Mouse (Mus musculus) lung, embryonic 15.5 days (tissue): ENCODE measurements around the gene Kbtbd4. TPM values are rescaled to one million over a fixed set of nuclear protein-coding genes. Genes with fewer than 3 reads are reported as not detected.
A peak's percentile ranks its signal among the peaks of the same experiment; 100 is the strongest.

Experiments
- ATAC-seq: fragments of 200-750 bp; cut with Nextera tagmentation; 2 replicates; pipeline ENCODE4 v1.8.0; 2017; ENCODE audit warnings: moderate number of reproducible peaks, borderline replicate concordance; ENCODE audit not compliant: low FRiP score, low TSS enrichment; ENCODE audit errors: extremely low read depth
- H3K27ac ChIP-seq: fragments of 300-500 bp; sonication (generic); 2 replicates; pipeline ENCODE4 v1.5.1; 2015; ENCODE audit warnings: moderate library complexity, mild to moderate bottlenecking, inconsistent platforms
- H3K27me3 ChIP-seq: fragments of 300-500 bp; sonication (generic); 2 replicates; pipeline ENCODE4 v1.6.1; 2015; ENCODE audit warnings: inconsistent platforms
- H3K36me3 ChIP-seq: fragments of 300-500 bp; sonication (generic); 2 replicates; pipeline ENCODE4 v1.6.1; 2015; ENCODE audit warnings: inconsistent platforms
- H3K4me1 ChIP-seq: fragments of 300-500 bp; sonication (generic); 2 replicates; pipeline ENCODE4 v1.6.1; 2015; ENCODE audit warnings: inconsistent platforms
- H3K4me2 ChIP-seq: fragments of 300-500 bp; sonication (generic); 2 replicates; pipeline ENCODE4 v1.6.1; 2015; ENCODE audit warnings: inconsistent platforms, mild to moderate bottlenecking, moderate library complexity
- H3K4me3 ChIP-seq: fragments of 300-500 bp; sonication (generic); 2 replicates; pipeline ENCODE4 v1.5.1; 2015; ENCODE audit warnings: mild to moderate bottlenecking, inconsistent platforms
- H3K9ac ChIP-seq: fragments of 300-500 bp; sonication (generic); 2 replicates; pipeline ENCODE4 v1.6.1; 2015; ENCODE audit warnings: inconsistent platforms
- H3K9me3 ChIP-seq: fragments of 300-500 bp; sonication (generic); 2 replicates; pipeline ENCODE4 v1.6.1; 2016; ENCODE audit warnings: inconsistent platforms
- WGBS: fragments of 180-500 bp; shearing (Covaris S2); methylation state at CpG from one replicate; pipeline ENCODE4 v1.1.7; 2015; 5-methylcytosine and 5-hydroxymethylcytosine counted together
- polyA plus RNA-seq: library from polyadenylated mRNA; unstranded; fragments of >200 nt; fragmentation: Nextera tagmentation; extraction: Ambion mirVana; gene quantifications from 2 replicates; pipeline ENCODE4 v1.2.1, GENCODE M21; 2015

Gene Kbtbd4
- polyA plus RNA-seq, 1 experiment from 2014 or later: 36.8 TPM

DNA sequence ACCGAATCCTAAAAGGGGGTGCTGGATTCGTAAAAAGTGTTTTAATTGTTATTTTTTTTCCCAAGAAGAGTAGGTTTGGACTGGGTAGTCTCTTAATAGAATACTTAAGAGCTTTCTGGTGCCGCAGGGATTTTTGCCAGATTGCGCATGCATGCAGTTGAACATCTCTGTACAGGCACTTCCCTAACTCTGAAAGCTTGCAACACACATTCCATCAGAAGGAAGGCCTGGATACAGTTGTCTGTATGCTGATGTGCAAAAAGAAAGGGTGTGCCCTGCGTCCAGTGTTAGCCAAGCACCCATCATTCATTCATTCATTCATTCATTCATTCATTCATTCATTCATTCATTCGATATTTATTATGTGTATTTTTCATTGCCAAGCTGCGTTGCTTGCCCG, 35.2 kb downstream of the Kbtbd4 start:
- Histone ChIP-seq H3K36me3 (no peaks in the 10 kb centered on the region), H3K27ac (peak overlapping the region; percentile 95), H3K4me1 (peaks cover 19% of the 10 kb centered on the region), H3K4me2 (peak overlapping the region; percentile 57), H3K4me3 (peak overlapping the region; percentile 83), H3K9me3 (no peaks in the 10 kb centered on the region), H3K9ac (peak overlapping the region; percentile 87), H3K27me3 (no peaks in the 10 kb centered on the region)
- 40% methylated on average over 8 of the region's 8 CpGs for WGBS
- peak; percentile 44; the same call in 1 of the 2 replicates for ATAC-seq

DNA sequence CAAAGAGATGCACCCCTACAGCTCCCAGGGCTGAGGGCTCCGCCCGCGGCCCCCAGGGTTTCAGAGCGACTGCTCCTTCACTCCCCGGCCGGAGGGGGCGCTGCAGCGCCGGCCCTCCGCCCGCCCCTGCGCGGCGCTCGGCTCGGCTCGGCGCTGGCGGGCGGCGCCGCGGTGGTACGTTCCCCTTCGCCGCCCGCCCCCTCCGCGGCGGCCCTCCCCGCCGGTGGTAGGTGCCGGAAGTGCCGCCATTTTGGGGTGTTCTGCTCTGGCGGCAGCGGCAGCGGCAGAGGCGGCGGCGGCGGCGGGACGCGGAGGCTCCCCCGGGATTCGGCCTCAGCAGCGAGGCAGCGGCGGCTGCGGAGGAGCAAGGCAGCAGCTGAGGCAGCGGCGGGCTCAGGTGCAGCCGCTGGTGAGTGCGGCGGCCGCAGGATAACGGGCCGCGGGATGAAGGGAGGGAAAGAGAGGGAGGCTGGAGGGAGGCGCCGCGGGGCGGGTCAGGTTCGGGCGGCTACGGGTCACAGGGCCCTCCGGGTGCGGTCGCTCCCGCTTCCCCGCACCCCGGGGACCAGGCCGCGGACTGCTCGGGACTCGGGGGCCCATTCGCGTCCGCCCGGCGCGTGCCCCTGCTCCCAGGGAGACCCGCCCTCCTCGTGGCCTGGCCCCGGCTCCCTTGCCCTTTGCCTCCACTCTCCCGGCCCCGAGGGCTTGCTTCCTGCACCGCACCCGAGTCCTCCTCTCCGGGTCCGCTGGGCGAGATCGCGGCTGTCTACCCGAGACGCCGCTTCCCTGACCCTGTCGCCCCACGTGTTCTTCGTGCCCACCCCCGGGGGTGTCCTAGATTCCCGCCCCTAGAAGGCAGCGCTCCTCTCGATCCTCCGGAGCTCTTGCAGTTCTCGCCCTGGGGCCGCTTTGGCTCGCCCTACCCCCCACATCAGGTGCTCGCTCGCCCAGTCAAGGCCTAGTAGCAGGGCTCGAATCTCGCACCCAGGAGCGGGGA, 36.0 kb downstream of the Kbtbd4 start, which contains the start of gene Celf1:
TSS of gene Celf1 (plus strand) at position 150 of the 997 bp plus-strand sequence.
- H3K4me1 ChIP-seq: peaks cover 19% of the 10 kb centered on the region
- WGBS: under 1% methylated on average over 78 of the region's 113 CpGs

GRCm38 (mm10) chr2:90941744-90942143, 37.2 kb downstream of the Kbtbd4 start:
- Histone ChIP-seq H3K4me1 (peaks cover 19% of the 10 kb centered on the region), H3K4me2 (peak overlapping the region; percentile 57), H3K9me3 (no peaks in the 10 kb centered on the region), H3K4me3 (peak overlapping the region; percentile 83), H3K9ac (peak overlapping the region; percentile 87), H3K27me3 (no peaks in the 10 kb centered on the region), H3K36me3 (no peaks in the 10 kb centered on the region), H3K27ac (no peak overlapping the region)
- WGBS: 40% methylated on average over 2 of the region's 2 CpGs
- no peak for ATAC-seq

More for the DNA sequence above, 36.0 kb downstream of the Kbtbd4 start, which contains the start of gene Celf1:
- peak within 1 kb of the TSS; percentile 57 for H3K4me2 ChIP-seq
- H3K9me3 ChIP-seq: no peaks in the 10 kb centered on the region
- H3K27ac ChIP-seq: peak within 1 kb of the TSS; percentile 95
- no peaks in the 10 kb centered on the region for H3K27me3 ChIP-seq
- H3K9ac ChIP-seq: peak within 1 kb of the TSS; percentile 87
- peak within 1 kb of the TSS; percentile 83 for H3K4me3 ChIP-seq
- ATAC-seq: peak; percentile 96
- no peaks in the 10 kb centered on the region for H3K36me3 ChIP-seq

- Histone ChIP-seq H3K27ac (no peak overlapping the region), H3K4me2 (no peak overlapping the region), H3K4me3 (no peak overlapping the region), H3K36me3 (no peaks in the 10 kb centered on the region), H3K9me3 (no peaks in the 10 kb centered on the region), H3K9ac (no peak overlapping the region), H3K4me1 (no peaks in the 10 kb centered on the region), H3K27me3 (no peaks in the 10 kb centered on the region)
- ATAC-seq: no peak
- 82% methylated on average over 5 of the region's 5 CpGs for WGBS
These were observed 45.6 kb downstream of the Kbtbd4 start for GRCm38 (mm10) chr2:90950149-90950548.

DNA sequence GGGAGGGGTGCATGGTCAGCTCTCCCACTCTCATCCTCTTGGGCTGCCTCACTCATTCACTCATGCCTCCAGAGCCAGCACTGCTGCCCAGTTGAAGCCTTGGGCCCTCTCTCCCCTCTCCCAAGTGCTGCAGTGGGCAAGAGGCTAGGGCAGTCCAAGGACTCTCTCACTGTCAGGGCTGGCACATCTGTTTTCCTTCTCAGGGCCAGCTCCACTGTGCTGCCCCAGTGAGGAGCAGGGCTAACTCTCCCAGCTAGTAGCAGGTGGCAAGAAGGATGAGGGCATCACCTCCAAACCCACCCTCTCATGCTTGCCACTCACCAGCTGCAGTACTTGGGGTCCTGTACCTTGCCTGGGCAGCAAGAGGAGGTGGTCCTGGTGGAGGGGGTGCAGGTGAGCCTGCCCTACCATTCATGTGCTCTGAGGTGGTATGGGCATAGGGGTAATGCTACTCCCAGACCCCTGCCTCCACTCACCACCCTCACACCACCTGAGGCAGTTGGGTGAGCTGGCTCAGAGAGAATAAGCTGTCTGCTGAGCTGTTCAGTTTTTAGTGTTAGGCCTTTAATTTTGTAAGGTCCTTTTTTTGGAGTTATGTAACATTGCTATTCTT, 46.1 kb downstream of the Kbtbd4 start:
- no peaks in the 10 kb centered on the region for H3K27me3 ChIP-seq
- H3K4me2 ChIP-seq: no peak overlapping the region
- ATAC-seq: peak; percentile 39; the same call in 1 of the 2 replicates
- H3K4me3 ChIP-seq: no peak overlapping the region
- no peak overlapping the region for H3K9ac ChIP-seq
- no peaks in the 10 kb centered on the region for H3K36me3 ChIP-seq
- no peaks in the 10 kb centered on the region for H3K4me1 ChIP-seq
- H3K9me3 ChIP-seq: no peaks in the 10 kb centered on the region
- no peak overlapping the region for H3K27ac ChIP-seq

DNA sequence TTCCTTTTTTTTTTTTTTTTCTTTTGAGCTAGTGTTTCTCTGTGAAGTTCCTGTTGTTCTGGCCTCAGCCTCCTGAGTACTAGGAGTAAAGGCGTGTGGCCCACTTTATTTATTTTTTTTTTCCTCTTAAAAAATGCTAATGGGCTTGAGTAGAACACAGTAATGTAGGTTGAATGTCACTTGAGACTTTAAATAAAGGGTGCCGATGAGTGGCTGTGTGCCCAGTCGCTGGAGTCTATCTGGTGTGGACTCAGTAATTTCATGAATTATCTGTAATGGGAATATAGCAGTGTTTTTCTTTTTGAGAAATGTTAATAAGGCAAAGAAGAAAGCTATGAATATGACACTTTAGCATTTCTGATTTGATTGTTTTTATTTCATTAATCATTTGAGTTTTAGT, 48.9 kb downstream of the Kbtbd4 start:
- H3K36me3 ChIP-seq: peaks cover 3% of the 10 kb centered on the region; the same call in 1 of the 2 replicates
- 47% methylated on average over 3 of the region's 3 CpGs for WGBS
- no peak overlapping the region for H3K9ac ChIP-seq
- H3K9me3 ChIP-seq: no peaks in the 10 kb centered on the region
- no peak overlapping the region for H3K27ac ChIP-seq
- no peak overlapping the region for H3K4me3 ChIP-seq
- no peak for ATAC-seq
- H3K27me3 ChIP-seq: no peaks in the 10 kb centered on the region
- no peaks in the 10 kb centered on the region for H3K4me1 ChIP-seq
- no peak overlapping the region for H3K4me2 ChIP-seq

DNA sequence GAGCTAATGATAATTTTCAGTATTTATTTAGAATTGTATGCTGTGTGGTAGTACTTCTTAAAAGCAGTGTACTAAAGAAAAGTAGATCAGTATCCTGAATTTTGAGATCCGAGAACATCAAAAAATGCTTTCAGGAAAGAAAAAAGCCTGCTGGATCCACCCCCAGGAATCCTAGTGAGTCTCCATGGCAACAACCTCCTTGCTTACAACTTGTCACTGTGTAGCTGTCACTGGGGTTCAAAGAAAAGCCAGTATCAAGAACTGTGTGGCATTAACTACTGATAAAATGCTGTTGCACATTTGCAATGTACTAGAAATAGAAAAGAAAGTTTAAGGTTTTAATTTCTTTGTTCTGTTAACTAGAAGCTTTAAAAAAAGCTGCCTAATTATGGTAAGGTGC, 51.5 kb downstream of the Kbtbd4 start:
- Histone ChIP-seq H3K36me3 (peaks cover 3% of the 10 kb centered on the region; the same call in 1 of the 2 replicates), H3K9me3 (no peaks in the 10 kb centered on the region), H3K4me1 (no peaks in the 10 kb centered on the region), H3K27ac (no peak overlapping the region), H3K27me3 (no peaks in the 10 kb centered on the region), H3K9ac (no peak overlapping the region), H3K4me3 (no peak overlapping the region), H3K4me2 (no peak overlapping the region)
- ATAC-seq: no peak
- 54% methylated on average over 1 of the region's 1 CpGs for WGBS

GRCm38 (mm10) chr2:90958856-90959255, 54.3 kb downstream of the Kbtbd4 start:
- Histone ChIP-seq H3K4me3 (no peak overlapping the region), H3K27ac (no peak overlapping the region), H3K36me3 (peaks cover 3% of the 10 kb centered on the region; the same call in 1 of the 2 replicates), H3K4me1 (no peaks in the 10 kb centered on the region), H3K9me3 (no peaks in the 10 kb centered on the region), H3K27me3 (no peaks in the 10 kb centered on the region), H3K9ac (no peak overlapping the region), H3K4me2 (no peak overlapping the region)
- ATAC-seq: no peak
- 84% methylated on average over 3 of the region's 3 CpGs for WGBS

GRCm38 (mm10) chr2:90960012-90960411, 55.5 kb downstream of the Kbtbd4 start:
- no peak for ATAC-seq
- no peak overlapping the region for H3K4me3 ChIP-seq
- no peak overlapping the region for H3K4me2 ChIP-seq
- WGBS: 92% methylated on average over 2 of the region's 2 CpGs
- H3K27me3 ChIP-seq: no peaks in the 10 kb centered on the region
- no peak overlapping the region for H3K27ac ChIP-seq
- H3K9ac ChIP-seq: no peak overlapping the region
- H3K9me3 ChIP-seq: no peaks in the 10 kb centered on the region
- H3K36me3 ChIP-seq: peaks cover 3% of the 10 kb centered on the region; the same call in 1 of the 2 replicates
- peaks cover 7% of the 10 kb centered on the region; the same call in 1 of the 2 replicates for H3K4me1 ChIP-seq

Other genes starting within 250 kb of the Kbtbd4 start
- gene Nup160, start 227.5 kb upstream of the Kbtbd4 start, polyA plus RNA-seq: 45.0 and 52.5 TPM in 2 replicates
- gene Fnbp4, start 159.4 kb upstream of the Kbtbd4 start, polyA plus RNA-seq: 77.6 and 89.0 TPM in 2 replicates
- 1.2 and 1.5 TPM in 2 replicates for gene Agbl2, start 122.0 kb upstream of the Kbtbd4 start, polyA plus RNA-seq
- gene Mtch2, start 57.6 kb upstream of the Kbtbd4 start, polyA plus RNA-seq: 208 and 209 TPM in 2 replicates
- 4.0 TPM in 2 replicates for gene C1qtnf4, start 18.9 kb upstream of the Kbtbd4 start, polyA plus RNA-seq
- 199 and 207 TPM in 2 replicates for gene Ndufs3, start 87 bp downstream of the Kbtbd4 start, polyA plus RNA-seq
- 80.7 and 81.8 TPM in 2 replicates for gene Celf1, start 35.6 kb downstream of the Kbtbd4 start, polyA plus RNA-seq
- 0.91 and 1.9 TPM in 2 replicates for gene Rapsn, start 130.9 kb downstream of the Kbtbd4 start, polyA plus RNA-seq
- gene Psmc3, start 149.3 kb downstream of the Kbtbd4 start, polyA plus RNA-seq: 254 and 278 TPM in 2 replicates
- 34.6 and 40.2 TPM in 2 replicates for gene Slc39a13, start 165.7 kb downstream of the Kbtbd4 start, polyA plus RNA-seq
- gene Spi1, start 177.7 kb downstream of the Kbtbd4 start, polyA plus RNA-seq: 6.9 and 8.7 TPM in 2 replicates
- gene Mybpc3, start 213.4 kb downstream of the Kbtbd4 start, polyA plus RNA-seq: 18.8 and 22.3 TPM in 2 replicates